Mouse (Mus musculus) forebrain, embryonic 10.5 days (tissue): Measurements from ENCODE around the gene Tspyl4. TPM values are rescaled to one million over a fixed set of nuclear protein-coding genes. Genes with fewer than 3 reads are reported as not detected.

Experiments used
- DNase-seq: peaks from one replicate; pipeline ENCODE4 v3.0.0-alpha.2; 2017; ENCODE audit warnings: low spot score; ENCODE audit errors: extremely low spot score
- H3K27ac ChIP-seq: fragments of 300-500 bp; sonication (generic); 2 replicates; pipeline ENCODE4 v1.5.1; 2016; ENCODE audit warnings: mild to moderate bottlenecking
- H3K27me3 ChIP-seq: fragments of 300-500 bp; sonication (generic); 2 replicates; pipeline ENCODE4 v1.6.1; 2016; ENCODE audit warnings: mild to moderate bottlenecking; ENCODE audit not compliant: poor library complexity, severe bottlenecking
- H3K36me3 ChIP-seq: fragments of 300-500 bp; sonication (generic); replicated peaks from 2 replicates; pipeline ENCODE4 v1.6.1; 2016; ENCODE audit warnings: mild to moderate bottlenecking, moderate library complexity
- H3K4me1 ChIP-seq: fragments of 300-500 bp; sonication (generic); 2 replicates; pipeline ENCODE4 v1.6.1; 2016
- H3K4me3 ChIP-seq: fragments of 300-500 bp; sonication (generic); 2 replicates; pipeline ENCODE4 v1.5.1; 2016; ENCODE audit warnings: mild to moderate bottlenecking, moderate library complexity
- H3K9me3 ChIP-seq: fragments of 300-500 bp; sonication (generic); 2 replicates; pipeline ENCODE4 v1.6.1; 2016; ENCODE audit warnings: mild to moderate bottlenecking, moderate library complexity
- WGBS: fragments of 180-500 bp; shearing (Covaris S2); methylation state at CpG from one replicate; pipeline ENCODE4 v1.1.7; 2016; 5-methylcytosine and 5-hydroxymethylcytosine counted together
- polyA plus RNA-seq: library from polyadenylated mRNA; unstranded; fragments of >200 nt; fragmentation: Nextera tagmentation; extraction: Ambion mirVana; gene quantifications from 2 replicates; pipeline ENCODE4 v1.2.1, GENCODE M21; 2016

Tspyl4 gene
- polyA plus RNA-seq, 1 experiment from 2014 or later, result 35.2 TPM

DNA sequence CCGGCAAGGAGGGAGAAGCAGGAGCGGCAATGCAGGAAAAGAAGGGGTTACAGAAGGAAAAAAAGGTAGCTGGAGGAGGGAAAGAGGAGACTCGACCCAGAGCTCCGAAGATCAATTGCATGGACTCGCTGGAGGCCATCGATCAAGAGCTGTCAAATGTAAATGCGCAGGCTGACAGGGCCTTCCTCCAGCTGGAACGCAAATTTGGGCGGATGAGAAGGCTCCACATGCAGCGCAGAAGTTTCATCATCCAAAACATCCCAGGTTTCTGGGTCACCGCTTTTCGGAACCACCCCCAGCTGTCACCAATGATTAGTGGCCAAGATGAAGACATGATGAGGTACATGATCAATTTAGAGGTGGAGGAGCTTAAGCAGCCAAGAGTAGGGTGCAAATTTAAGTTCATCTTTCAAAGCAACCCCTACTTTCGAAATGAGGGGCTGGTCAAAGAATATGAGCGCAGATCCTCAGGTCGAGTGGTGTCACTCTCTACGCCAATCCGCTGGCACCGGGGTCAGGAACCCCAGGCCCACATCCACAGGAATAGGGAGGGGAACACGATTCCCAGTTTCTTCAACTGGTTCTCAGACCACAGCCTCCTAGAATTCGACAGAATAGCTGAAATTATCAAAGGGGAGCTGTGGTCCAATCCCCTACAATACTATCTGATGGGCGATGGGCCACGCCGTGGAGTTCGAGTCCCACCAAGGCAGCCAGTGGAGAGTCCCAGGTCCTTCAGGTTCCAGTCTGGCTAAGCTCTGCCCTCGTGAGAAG lies 925 bp downstream of the Tspyl4 start:
- DNase-seq, result no peak
- Histone ChIP-seq H3K4me3 (peak overlapping the region; percentile 78), H3K27me3 (no peaks in the 10 kb centered on the region), H3K4me1 (peaks cover 46% of the 10 kb centered on the region), H3K27ac (peak overlapping the region; percentile 87), H3K9me3 (no peaks in the 10 kb centered on the region), H3K36me3 (no peaks in the 10 kb centered on the region; the same call in 1 of the 2 replicates)
- WGBS, result 47% methylated on average over 25 of the region's 25 CpGs

DNA sequence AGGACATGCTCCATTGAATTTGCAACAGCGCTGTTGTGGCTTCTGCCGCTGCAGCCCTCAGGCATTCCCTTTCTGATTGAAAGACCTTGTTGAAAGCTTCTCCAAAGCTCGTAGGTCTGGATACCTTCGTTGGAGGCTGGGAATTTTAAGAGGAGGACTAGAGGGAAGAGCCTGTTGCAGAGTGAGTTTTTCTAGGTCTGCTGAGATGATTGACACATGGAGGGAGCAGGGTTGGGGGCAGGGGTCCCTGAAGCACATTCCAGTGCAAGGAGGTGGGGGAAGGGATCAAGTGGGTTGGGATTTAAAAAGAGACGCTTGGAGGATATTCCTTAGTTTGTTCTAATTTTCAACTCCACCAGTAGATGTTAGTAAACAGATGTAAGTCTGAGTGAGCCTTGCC lies 3.1 kb downstream of the Tspyl4 start:
- 5% methylated on average over 5 of the region's 5 CpGs for WGBS
- peak overlapping the region; percentile 78 for H3K27ac ChIP-seq
- H3K4me1 ChIP-seq, result peaks cover 46% of the 10 kb centered on the region
- H3K4me3 ChIP-seq, result peak overlapping the region; percentile 78
- no peaks in the 10 kb centered on the region; the same call in 1 of the 2 replicates for H3K36me3 ChIP-seq
- no peaks in the 10 kb centered on the region for H3K27me3 ChIP-seq
- H3K9me3 ChIP-seq, result no peaks in the 10 kb centered on the region
- no peak for DNase-seq

- H3K9me3 ChIP-seq, result no peaks in the 10 kb centered on the region
- no peaks in the 10 kb centered on the region for H3K27me3 ChIP-seq
- H3K4me3 ChIP-seq, result no peak overlapping the region
- H3K4me1 ChIP-seq, result no peaks in the 10 kb centered on the region
- no peak overlapping the region for H3K27ac ChIP-seq
- no peak for DNase-seq
- H3K36me3 ChIP-seq, result no peaks in the 10 kb centered on the region; the same call in 1 of the 2 replicates
Observed at GRCm38 (mm10) chr10:34307070-34307469, 9.8 kb downstream of the Tspyl4 start.

GRCm38 (mm10) chr10:34309915-34310685 lies 12.9 kb downstream of the Tspyl4 start:
- no peaks in the 10 kb centered on the region for H3K36me3 ChIP-seq
- H3K27ac ChIP-seq, result no peak overlapping the region
- 93% methylated on average over 9 of the region's 9 CpGs for WGBS
- H3K4me1 ChIP-seq, result no peaks in the 10 kb centered on the region
- no peaks in the 10 kb centered on the region for H3K27me3 ChIP-seq
- DNase-seq, result no peak
- no peaks in the 10 kb centered on the region for H3K9me3 ChIP-seq
- H3K4me3 ChIP-seq, result no peak overlapping the region

DNA sequence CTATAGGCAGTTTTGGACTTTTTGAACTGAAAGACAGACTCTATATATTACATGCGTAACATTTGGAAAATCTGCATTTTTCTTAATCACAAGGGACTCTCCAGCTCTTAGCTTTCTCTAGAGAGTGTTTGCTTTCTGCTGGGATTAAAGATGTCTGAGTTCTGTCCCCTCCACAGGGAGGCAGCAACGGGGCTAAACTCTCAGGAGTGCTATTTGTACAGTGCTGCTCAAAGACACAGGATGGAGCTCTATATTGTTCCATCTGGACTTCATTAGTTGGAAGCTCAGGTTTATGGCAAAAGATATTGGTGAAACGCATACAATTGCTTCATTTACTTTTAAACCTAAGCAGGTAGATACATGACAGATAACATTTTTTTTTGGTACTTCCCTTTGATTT lies 15.3 kb downstream of the Tspyl4 start:
- Histone ChIP-seq H3K4me3 (no peak overlapping the region), H3K4me1 (peaks cover 20% of the 10 kb centered on the region), H3K9me3 (no peaks in the 10 kb centered on the region), H3K36me3 (no peaks in the 10 kb centered on the region), H3K27ac (no peak overlapping the region), H3K27me3 (no peaks in the 10 kb centered on the region)
- WGBS, result 76% methylated on average over 3 of the region's 3 CpGs
- DNase-seq, result no peak

- peak overlapping the region; percentile 35 for H3K4me3 ChIP-seq
- H3K36me3 ChIP-seq, result no peaks in the 10 kb centered on the region
- peak overlapping the region; percentile 85 for H3K27ac ChIP-seq
- peak; percentile 53 for DNase-seq
- no peaks in the 10 kb centered on the region for H3K9me3 ChIP-seq
- 1% methylated on average over 3 of the region's 3 CpGs for whole genome bisulfite sequencing
- no peaks in the 10 kb centered on the region for H3K27me3 ChIP-seq
- H3K4me1 ChIP-seq, result peaks cover 21% of the 10 kb centered on the region
Observed at GRCm38 (mm10) chr10:34316571-34317216, 19.5 kb downstream of the Tspyl4 start.

GRCm38 (mm10) chr10:34317217-34317606 lies 20.0 kb downstream of the Tspyl4 start:
- Histone ChIP-seq H3K9me3 (no peaks in the 10 kb centered on the region), H3K36me3 (no peaks in the 10 kb centered on the region), H3K4me3 (peak overlapping the region; percentile 35; the same call in 1 of the 2 replicates), H3K27ac (peak overlapping the region; percentile 85), H3K27me3 (no peaks in the 10 kb centered on the region), H3K4me1 (peaks cover 21% of the 10 kb centered on the region)
- DNase-seq, result no peak
- 27% methylated on average over 2 of the region's 2 CpGs for WGBS

DNA sequence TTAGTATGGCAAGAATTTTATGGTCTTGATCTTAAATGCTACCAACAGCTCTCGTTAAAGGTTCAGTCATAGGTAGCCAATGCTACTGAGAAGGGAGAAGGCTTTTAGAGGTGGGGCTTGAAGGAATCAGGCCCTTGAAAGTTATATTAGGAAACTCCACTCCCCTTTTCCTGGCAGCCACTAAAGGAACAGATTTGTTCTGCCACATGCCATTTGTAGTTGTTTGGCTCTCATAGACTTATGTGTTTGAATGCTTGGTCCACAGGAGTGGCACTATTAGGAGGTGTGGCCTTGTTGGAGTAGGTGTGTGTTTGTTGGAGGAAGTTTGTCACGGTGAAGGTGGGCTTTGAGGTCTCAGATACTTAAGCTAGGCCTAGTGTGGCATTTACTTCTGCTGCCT lies 23.6 kb downstream of the Tspyl4 start:
- Histone ChIP-seq H3K4me1 (peaks cover 19% of the 10 kb centered on the region), H3K27me3 (no peaks in the 10 kb centered on the region), H3K4me3 (no peak overlapping the region), H3K36me3 (no peaks in the 10 kb centered on the region), H3K9me3 (no peaks in the 10 kb centered on the region), H3K27ac (no peak overlapping the region)
- WGBS, result 88% methylated on average over 2 of the region's 2 CpGs
- DNase-seq, result no peak

GRCm38 (mm10) chr10:34326701-34327100 lies 29.5 kb downstream of the Tspyl4 start:
- H3K4me3 ChIP-seq, result no peak overlapping the region
- H3K36me3 ChIP-seq, result no peaks in the 10 kb centered on the region
- DNase-seq, result no peak
- WGBS, result 26% methylated on average over 4 of the region's 4 CpGs
- no peaks in the 10 kb centered on the region for H3K4me1 ChIP-seq
- H3K27me3 ChIP-seq, result no peaks in the 10 kb centered on the region
- H3K27ac ChIP-seq, result no peak overlapping the region
- no peaks in the 10 kb centered on the region for H3K9me3 ChIP-seq

DNA sequence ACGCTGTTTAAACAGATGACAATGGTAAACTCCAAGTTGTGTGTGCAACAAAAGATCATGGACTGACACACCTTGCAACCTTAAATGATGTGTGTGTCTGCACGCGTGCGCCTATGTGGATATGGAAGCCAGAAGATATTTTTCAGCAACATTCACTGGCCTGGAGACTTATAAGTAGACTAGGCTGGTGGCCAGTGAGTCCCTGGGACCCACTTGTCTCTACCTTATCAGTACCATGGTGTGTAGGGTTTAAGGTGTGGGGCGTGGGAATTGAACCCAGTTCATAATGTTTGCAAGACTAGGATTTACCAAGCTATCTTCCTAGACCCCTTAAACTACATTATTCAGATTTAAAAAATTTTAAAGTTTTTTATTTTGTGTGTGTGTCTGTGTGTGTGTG lies 29.9 kb downstream of the Tspyl4 start:
- 72% methylated on average over 5 of the region's 5 CpGs for whole genome bisulfite sequencing
- Histone ChIP-seq H3K4me1 (no peaks in the 10 kb centered on the region), H3K4me3 (no peak overlapping the region), H3K27ac (no peak overlapping the region), H3K36me3 (no peaks in the 10 kb centered on the region), H3K9me3 (no peaks in the 10 kb centered on the region), H3K27me3 (no peaks in the 10 kb centered on the region)
- no peak for DNase-seq

- no peak for DNase-seq
- Histone ChIP-seq H3K27ac (no peak overlapping the region), H3K27me3 (no peaks in the 10 kb centered on the region), H3K9me3 (no peaks in the 10 kb centered on the region), H3K4me1 (no peaks in the 10 kb centered on the region), H3K36me3 (no peaks in the 10 kb centered on the region), H3K4me3 (no peak overlapping the region)
- 11% methylated on average over 2 of the region's 2 CpGs for WGBS
Observed at GRCm38 (mm10) chr10:34328310-34328709, 31.1 kb downstream of the Tspyl4 start.

GRCm38 (mm10) chr10:34341014-34341413 lies 43.8 kb downstream of the Tspyl4 start:
- Histone ChIP-seq H3K27me3 (no peaks in the 10 kb centered on the region), H3K4me3 (no peak overlapping the region), H3K36me3 (no peaks in the 10 kb centered on the region), H3K27ac (no peak overlapping the region), H3K4me1 (no peaks in the 10 kb centered on the region), H3K9me3 (no peaks in the 10 kb centered on the region)
- 84% methylated on average over 6 of the region's 6 CpGs for WGBS
- no peak for DNase-seq

GRCm38 (mm10) chr10:34341886-34342285 lies 44.6 kb downstream of the Tspyl4 start:
- Histone ChIP-seq H3K27me3 (no peaks in the 10 kb centered on the region), H3K36me3 (no peaks in the 10 kb centered on the region), H3K27ac (no peak overlapping the region), H3K4me1 (no peaks in the 10 kb centered on the region), H3K4me3 (no peak overlapping the region), H3K9me3 (no peaks in the 10 kb centered on the region)
- DNase-seq, result no peak
- WGBS, result 89% methylated on average over 1 of the region's 1 CpGs
